Mouse (Mus musculus): ENCODE data around the gene Akap13.
A peak's percentile ranks its signal among the peaks of the same experiment; 100 is the strongest.

Akap13 gene

DNA sequence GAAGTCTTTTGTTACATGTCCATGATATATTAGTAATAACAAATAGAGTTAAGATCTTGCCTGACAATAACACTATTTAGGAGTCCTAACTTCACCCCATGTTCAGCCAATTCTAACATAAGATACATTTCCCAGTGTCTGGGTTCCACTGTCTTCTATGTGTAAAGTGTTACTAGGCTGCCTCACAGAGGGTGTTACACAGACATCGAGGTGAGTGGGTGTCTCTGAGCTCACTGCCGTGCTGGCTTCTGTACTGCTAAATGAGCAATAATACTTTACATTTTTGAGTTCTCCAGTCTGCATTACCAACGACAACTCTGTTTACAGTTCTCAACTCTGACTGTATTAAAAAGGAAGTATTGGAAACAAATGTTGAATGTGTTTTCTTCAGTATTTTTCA lies 209.1 kb downstream of the Akap13 start:
- DNase-seq (ENCODE audit: low spot score in 2 of 2), result no peak

DNA sequence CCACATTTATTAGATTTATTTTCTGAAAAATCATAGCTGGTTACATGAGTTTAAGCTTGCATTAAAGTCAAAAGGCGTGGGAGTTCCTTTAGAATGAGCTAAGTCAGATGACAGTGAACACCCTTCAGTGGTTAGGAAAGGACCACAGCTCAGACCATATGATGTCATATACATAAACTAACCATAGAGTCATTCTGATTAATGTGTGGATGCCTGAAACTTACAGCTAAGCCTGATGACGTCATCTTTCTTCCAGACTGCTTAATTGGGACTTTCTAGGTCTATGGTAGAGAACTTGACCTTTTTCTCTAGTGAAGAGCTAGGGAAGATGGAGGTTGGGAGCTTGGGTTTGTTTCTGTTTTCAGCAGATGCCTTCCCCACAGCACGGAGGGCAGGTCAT lies 211.6 kb downstream of the Akap13 start:
- DNase-seq (ENCODE audit: low spot score in 2 of 2), result no peak

DNA sequence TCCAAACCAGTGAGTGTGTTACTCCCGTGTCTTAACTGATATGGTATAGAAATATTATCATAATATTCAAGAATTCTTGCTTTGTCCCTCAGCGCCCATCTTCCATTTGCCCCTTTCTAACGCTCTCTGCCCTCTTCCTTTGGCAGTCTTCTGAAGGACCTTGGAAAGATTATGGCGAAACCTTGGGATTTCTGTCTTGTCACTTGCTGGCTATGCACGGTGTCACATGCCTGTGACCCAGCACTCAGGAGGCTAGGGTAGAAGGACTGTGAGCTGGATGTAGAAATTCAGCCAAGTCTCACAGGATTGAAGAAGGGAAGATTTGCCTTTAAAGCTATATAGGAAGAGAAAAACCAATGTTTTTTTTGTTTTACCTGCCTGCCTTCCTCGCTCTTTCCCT lies 212.2 kb downstream of the Akap13 start:
- no peak for DNase-seq (ENCODE audit: low spot score in 2 of 2)

DNA sequence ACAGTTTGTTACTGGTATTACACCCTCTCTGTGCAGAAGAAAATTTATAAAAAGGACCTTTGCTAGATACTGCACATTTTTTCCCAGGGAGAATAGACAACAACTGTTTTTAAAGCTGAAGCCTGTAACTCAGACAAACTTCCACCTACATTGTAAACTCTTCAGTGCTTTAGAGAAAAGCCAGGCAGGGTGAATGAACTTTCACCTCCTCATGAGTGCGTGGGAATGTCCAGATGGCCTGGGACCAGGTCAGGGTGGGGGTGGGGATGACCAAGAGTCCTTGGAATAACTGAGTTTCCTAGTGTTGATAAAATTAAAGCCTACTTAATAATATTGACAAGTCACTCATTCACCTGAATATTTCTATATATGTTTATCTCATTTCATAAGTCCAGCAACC lies 213.1 kb downstream of the Akap13 start:
- no peak for DNase-seq (ENCODE audit: low spot score in 2 of 2)

DNA sequence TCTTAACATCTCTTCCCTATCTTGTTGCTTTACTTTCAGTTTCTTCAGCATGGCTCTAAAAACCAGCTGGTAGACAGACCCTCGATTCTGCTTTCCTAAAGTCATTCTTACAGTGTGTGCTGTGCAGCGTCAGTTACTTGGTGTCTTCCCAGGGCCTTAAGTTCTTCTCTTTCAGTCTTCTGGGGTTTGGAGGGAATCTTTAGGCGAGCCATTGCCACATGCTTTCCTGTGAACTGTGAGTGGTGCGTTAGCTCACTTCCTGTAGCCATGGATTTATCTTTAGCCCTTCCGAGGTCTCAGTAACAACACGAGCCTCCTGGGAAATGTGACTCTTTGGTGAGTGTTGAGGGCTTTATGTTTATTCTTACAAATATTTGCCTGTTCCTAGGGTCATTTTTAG lies 214.1 kb downstream of the Akap13 start:
- no peak for DNase-seq (ENCODE audit: low spot score in 2 of 2)

DNA sequence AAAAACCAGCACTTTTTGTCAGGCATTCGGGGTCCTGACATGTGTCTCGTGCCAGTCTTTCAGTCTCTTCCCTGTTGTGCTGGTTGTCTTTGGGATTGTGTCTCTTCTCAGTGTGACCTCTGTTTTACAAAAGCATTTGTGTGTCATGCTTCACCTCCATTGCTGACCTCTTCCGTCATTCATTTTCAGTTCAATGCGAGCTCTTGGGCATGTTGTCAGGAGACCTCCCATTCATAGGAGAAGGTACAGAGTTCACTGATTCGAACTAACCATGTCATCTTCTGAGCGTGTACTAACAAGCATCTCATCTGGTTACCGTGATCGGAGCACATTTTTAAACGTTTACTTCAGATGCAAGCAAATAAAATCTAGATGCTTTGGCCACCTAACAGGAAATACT lies 224.3 kb downstream of the Akap13 start:
- no peak for DNase-seq (ENCODE audit: low spot score in 2 of 2)

DNA sequence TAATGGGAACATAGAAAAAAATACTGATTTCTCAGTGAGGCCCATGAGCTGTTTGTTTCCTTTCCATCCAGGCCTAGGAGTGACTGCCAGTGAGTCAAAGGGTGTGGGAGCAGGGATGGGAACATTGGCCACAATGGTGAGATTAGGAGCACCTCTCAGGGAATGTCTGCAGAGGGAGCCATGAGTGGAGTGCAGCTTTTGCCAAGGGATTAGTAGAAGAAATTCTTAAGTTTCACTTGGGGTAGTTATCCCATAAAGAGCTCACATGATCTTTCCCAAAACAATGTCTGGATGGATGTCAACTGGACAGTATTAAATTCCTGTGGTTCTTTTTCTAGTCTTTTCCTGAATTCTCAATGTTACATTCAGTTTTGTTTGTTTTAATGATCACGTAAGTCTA lies 227.6 kb downstream of the Akap13 start:
- DNase-seq (ENCODE audit: low spot score in 2 of 2), result no peak

DNA sequence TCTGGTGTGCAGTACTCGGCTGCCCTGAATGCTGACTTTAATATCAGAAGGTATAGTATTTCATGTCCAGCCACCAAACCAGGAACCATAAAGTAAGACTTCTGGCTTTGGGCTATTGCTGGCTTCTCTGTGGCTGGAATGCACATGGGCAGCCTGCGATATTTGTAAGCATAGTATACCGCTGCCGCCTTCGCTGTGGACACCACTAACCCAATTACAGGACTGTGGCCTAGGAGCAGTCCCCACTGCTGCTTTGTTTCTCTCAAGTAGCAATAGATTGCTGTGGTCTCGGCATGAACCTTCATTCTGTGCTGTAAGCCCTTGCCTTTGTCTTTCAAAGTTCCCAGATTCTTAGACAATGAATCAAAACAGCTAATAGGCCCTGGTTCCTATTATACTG lies 228.1 kb downstream of the Akap13 start:
- no peak for DNase-seq (ENCODE audit: low spot score in 2 of 2)

DNA sequence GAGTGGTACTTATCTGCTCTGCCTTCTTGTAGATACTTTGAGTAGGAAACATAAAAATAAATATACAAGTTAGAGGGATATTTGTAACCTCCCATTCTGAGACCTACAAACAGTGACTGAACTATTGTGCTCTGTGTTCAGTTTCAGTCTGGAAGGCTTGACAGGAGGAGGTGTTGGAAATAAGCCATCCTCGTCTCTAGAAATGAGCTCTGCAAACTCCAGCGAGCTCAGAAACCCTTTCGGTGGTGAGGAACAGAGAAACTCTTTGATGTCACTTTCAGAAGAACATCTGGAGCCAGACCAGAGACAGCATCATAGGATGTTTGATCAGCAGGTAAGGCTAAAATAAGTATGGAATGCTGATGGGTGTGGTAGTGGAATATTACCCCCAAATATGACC lies 229.6 kb downstream of the Akap13 start:
- DNase-seq (ENCODE audit: low spot score in 2 of 2), result no peak

DNA sequence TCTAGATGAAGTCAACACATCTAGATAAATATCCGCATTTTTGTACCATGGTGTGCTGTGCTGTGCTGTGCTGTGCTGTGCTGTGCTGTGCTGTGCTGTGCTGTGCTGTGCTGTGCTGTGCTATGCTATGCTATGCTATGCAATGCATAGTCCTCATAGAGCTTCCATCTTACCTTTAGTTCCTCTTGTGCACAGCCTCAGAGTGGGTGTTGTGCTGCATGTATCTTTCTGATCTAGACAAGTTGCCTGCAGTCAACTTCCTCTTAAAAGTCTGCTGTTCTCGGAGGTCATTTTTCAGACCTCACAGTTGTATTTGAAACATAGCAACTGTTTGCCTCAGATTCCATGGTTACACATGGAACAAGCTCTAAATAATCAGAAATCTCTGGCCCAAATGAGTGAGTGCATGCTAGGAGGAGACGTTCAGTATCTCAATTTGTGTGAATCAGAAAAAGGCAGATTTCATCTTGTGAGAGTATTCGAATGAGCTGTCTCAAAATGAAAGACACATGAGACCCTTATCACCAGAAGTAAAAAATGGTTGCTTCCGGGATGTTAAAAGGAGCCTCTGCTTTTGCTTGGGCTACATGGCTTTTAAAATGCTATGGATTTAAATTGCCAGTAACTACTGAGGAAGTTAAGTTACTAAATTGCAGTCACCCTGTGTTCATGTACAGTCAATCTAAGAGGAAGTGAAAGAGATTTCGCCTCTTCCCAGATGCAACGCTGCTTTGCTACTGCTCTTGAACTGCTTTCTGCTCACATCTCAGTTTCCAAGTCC lies 230.9 kb downstream of the Akap13 start:
- peak; percentile 73 to 75 for DNase-seq (ENCODE audit: low spot score in 2 of 2)

DNA sequence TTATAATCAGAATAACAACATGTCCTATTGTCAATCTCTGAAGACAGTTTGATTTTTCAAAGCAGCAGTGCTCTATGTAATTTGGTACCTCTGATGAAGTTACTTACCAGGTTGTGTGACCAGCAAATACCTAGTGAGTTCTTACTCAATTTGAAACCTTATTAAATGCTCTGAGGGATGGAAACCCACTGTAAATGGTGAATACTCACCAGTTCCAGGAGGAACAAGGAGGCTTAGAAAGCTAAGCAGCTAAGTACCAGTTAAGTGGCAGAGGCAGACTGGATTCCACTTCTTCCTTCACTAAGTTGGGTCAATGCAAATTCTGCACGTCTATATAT lies 231.5 kb downstream of the Akap13 start:
- DNase-seq (ENCODE audit: low spot score in 2 of 2), result no peak

DNA sequence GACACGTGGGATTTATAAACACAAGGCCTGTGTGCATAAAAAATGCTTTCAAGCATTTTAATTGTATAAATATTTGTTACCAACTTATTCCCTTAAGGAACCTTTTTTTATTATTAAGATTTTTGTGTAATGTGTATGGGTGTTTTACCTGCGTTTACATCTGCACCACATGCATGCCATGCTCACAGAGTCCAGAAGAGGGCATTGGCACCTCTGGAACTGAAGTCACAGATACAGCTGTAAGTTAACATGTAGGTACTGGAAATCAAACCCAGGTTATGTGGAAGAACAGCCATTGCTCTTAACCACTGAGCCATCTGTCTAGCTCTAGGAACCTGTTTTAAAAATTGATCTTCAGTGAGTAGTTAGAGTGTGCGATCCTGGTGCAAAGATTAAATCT lies 232.8 kb downstream of the Akap13 start:
- no peak for DNase-seq (ENCODE audit: low spot score in 2 of 2)

DNA sequence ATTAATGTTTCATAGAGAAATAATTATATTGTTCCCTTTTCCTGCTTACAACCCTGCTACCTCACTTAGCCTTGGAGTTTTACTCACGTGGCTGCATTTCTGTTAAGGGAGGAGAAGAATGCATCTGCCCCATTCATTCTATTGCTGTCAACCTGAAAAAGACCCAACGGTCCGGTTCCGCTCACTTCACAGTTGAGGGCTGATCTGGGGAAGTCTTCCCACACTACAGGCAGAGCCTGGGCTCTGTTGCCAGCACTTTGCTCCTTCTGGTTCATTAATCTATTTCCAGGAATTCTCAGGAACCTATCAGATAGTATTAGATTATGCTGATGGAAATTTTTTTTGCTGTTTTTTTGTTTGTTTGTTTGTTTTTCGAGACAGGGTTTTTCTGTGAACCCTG lies 239.4 kb downstream of the Akap13 start:
- no peak for DNase-seq (ENCODE audit: low spot score in 2 of 2)

DNA sequence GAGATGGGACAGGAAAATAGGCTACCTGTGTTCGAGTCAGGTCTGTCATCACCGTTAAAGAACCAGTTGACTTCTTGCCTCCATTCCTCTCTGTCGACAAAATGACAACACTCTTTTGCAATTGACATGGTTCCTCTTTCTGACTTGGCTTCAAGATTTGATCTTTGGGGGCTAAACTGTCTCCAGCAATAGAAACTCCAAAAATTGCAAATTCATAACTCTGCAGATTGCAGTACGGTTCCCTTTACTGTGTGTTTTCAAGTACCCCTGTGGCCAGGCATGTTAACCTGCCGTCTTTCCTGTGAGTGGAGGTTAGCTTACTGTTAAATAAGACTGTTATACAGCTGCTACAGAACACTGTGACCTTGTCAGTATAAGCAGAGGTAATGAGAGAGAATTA lies 244.5 kb downstream of the Akap13 start:
- peak; percentile 9 to 41 for DNase-seq (ENCODE audit: low spot score in 2 of 2)

DNA sequence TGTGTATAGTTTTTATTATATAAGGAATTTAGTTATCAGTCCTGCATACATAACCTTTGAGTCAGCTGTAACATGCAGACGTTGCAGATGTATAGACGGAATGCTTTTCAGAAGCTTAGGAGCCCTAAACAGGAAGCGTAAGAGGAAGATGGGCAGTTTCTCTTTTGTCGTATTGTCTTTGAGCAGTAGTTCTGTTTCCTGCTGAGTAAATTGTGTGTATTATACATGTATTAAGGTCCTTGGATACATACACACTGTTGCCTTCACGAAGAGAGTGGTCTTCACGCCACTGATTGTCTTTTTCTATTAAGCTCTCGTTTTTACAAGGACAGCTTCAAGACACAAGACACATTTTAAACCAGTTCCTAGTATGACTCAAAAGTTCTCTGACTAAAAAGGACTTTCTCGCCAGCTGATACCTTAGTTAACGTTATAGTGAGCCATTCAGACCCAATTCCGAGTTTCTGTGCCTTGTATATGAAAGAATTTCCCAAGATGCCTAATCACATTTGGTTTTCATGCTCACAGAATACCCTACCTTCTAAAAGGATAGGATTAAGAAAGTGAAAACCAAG lies 245.5 kb downstream of the Akap13 start:
- DNase-seq (ENCODE audit: low spot score in 2 of 2), result peak; percentile 39 to 58

DNA sequence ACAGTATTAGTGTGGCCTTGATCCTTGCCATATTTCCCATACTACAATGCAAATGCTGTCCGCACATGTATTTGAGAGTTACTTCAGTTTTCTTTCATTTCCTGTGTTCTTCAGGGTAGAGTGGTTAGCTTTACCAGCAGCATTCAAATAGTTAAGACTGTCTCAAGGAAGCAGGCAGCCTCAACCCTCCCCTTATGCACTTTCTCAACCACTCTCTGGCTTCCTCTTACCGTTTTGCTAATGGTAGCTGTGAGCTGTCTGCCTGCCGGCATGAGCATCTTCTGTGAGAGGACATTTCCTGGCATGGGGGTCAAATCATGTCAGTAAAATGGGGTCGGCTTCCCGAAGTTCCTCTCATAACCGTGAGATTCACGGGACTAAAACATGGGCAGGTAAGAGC lies 246.4 kb downstream of the Akap13 start:
- peak; percentile 79 to 83 for DNase-seq (ENCODE audit: low spot score in 2 of 2)

DNA sequence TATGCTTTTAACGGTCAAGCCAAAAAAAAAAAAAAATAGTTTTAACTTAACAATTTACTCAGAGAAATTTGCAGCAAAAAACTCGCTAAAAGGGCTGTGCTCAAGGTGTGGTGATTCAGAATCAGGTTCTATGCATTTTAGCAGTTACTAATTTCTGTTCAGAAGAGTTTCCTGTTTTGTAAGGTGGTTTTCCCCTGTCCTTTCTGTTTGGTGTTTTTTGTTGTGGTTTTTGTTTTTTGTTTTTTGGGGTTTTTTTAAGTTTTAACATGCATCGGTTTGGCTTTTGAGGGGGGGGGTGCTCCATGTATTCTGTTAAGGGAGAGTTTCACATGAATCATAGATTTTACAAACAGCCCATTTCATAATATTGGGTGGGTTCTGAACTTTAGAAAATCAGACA lies 247.0 kb downstream of the Akap13 start:
- no peak for DNase-seq (ENCODE audit: low spot score in 2 of 2)

DNA sequence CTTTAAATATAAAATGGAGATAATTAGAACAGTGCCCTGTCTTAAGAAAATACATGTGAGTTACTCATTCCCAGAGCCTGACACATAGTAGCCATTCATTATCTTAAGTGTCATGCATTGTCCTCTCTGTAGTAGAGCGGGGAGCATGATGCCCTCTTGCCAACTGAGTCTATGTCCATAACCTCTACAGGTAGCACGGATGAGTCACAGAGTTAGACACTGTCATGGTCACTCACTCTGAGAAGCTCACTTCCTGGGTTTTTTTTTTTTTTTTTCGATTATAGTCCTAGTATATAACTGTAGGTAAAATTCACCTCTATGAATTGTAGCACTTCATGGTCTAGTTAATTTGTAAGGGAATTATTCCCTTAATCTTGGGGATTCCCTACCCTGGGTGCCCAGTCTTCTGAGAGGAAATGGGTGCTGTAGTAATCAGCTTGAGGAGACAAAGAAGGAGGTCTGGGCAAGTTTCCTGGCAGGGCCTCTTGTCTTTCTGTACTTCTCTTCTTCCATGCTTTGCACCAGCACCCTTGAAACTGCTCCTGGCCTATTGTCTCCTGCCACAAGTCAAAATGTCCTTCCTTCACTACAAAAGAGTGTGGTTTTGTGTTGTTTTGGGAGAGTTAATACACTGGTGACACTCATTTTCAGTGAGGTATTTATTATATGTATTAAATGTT lies 247.8 kb downstream of the Akap13 start:
- no peak for DNase-seq (ENCODE audit: low spot score in 2 of 2)

DNA sequence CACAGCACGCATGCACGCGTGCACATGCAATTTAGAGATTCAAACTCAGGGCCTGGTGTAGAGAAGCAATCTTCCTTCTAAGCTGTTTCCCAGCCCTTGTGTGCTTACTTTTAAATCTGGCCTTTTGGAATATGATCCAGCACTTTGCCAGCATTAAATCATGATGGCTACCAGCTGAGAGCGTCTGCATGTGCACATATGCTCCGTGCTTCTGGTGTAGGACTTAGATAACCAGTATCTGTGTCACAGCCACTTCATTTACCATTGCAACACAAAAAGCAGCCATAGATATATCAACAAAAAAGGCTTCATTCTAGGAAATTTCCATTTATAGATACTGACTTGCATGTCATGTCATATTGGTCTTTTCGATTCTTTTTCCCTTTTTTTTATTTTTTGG lies 249.5 kb downstream of the Akap13 start:
- no peak for DNase-seq (ENCODE audit: low spot score in 2 of 2)

DNA sequence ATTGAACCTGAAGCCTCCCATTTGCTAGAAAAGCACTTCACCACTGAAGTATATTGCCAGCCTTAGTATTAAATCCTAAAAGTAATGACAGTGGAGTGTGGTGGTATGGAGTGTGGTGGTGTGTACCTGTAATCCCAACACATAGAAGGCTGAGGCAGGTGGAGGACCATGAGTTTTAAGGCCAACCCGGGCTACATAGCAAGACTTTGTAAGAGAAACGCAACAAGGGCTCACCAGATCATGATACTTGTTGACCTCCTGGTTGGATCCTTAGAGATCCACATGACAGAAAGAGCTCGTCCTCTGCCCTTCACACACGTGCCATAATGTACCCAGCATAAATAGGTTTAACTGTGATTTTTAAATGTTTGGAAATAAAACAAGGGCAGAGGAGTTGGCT lies 254.6 kb downstream of the Akap13 start:
- DNase-seq (ENCODE audit: low spot score in 2 of 2), result no peak

DNA sequence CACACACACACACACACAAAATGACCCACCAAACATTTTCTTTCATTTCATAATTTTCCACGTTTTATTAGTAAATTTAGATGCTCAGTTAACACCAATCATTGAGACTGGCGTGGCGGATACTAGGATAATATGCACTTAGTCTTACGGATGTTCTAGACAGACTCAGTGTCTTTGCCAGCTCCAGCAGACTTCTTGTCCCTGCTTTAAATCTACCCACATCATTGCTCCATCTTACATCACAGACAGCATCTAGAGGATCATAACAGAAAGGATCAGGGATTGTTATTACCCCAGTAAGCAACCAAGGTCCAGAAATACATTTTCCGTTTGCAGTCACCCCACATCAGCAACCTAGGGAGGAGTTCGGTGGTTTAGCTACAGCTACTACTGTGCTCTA lies 255.6 kb downstream of the Akap13 start:
- no peak for DNase-seq (ENCODE audit: low spot score in 2 of 2)

DNA sequence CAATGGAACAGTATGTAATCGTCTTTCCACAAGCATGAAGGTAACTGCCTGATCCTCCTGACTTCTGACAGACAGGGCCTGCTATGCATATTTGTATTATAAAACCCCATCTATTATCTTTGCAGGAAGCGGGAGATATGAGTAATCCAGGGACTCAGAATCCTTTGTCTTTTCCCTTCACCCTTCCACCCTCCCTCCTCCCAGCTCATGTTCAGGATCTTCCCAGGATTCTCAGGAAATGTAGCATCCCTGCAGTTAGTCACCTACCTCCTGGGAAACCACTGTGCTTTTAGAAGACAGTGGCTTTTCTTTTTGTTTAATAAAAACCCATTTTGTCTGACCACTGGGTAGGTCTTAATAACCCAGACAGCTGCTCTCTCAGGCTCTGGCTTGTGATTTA lies 256.1 kb downstream of the Akap13 start:
- no peak for DNase-seq (ENCODE audit: low spot score in 2 of 2)

DNA sequence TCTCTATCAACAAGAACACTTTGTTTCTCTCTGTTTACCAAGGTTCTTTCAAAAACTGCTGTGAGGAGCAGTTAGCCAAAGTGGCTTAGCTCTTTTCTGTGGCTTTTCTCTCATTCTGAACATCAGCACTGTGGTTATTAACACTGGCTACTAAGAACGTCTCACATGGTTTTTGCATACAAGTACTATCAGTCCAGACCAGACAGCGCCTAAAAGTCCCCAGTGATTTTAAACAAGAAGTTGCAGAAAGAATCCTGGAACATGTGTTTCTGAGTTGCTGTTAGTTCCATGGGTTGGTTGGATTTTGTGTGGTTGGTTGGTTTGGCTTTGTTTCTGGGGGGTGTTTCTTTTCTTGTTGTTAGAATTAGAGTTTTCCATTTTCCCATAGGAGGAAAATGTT lies 257.5 kb downstream of the Akap13 start:
- DNase-seq (ENCODE audit: low spot score in 2 of 2), result no peak

All from spleen, postnatal 36 days (tissue).